Comparison of ENCODE assay signal across 12 mouse cellular contexts in the genomic region with DNA sequence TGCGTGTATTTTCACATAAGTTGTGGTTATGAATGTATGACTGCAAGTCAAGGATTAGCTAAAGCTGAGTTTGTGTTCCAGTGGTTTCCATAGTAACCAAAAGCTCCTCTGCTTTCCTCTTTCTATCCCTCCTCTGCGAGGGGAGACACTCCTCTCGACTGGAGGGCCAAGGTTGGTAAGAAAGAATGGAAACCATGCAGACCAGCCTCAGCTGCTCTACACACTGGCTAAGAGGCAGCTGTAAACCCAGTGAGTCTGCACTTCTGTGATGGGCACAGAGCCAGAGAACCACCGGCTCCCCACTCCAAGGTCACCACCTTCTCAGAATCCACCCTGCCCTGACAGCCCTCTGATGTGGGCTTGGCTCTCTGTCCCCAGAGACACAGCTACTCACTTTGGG. TPM values are rescaled to one million over a fixed set of nuclear protein-coding genes. Genes with fewer than 3 reads are reported as not detected.
DNase-seq lines count a peak whose midpoint lies in the region; ATAC-seq lines count a peak whose summit lies in the region.
"Had no signal": no experiment of that assay in that cellular context is flagged by ENCODE, and none has a peak within 500 bp of the region (broad histone marks: within the 10 kb centered on the region; RNA-seq: fewer than 3 reads in every experiment).

No protein-coding gene starts in this region.

- no peak for DNase-seq in forebrain, embryonic 11.5 days (ENCODE audit: low spot score)
- DNase-seq in retina, postnatal 1 day, result peak; percentile 31
- no peak for DNase-seq in retina, embryonic 14.5 days (ENCODE audit: low spot score)
- DNase-seq in skeletal muscle tissue, adult 2 months (ENCODE audit: low read depth, low spot score), result peak; percentile 12
- DNase-seq in right cerebral cortex, adult 2 months (ENCODE audit: low spot score in 2 of 2), result no peak

- peak; percentile 54; the same call in 1 of the 2 replicates for ATAC-seq in forebrain, embryonic 16.5 days
- ATAC-seq in forebrain, embryonic 11.5 days (replicated peaks; ENCODE audit: low FRiP score), result no peak
- ATAC-seq in heart, embryonic 16.5 days (replicated peaks; ENCODE audit: extremely low read depth, insufficient read depth, low FRiP score), result peak; percentile 90
- ATAC-seq in erythroblast, adult 5-6 weeks (replicated peaks; ENCODE audit: low FRiP score, poor library complexity, severe bottlenecking), result no peak

- 34% methylated on average over 4 of the region's 4 CpGs for WGBS in forebrain, embryonic 16.5 days
- WGBS in forebrain, embryonic 11.5 days, result 48% methylated on average over 4 of the region's 4 CpGs
- 40% methylated on average over 4 of the region's 4 CpGs for WGBS in heart, embryonic 16.5 days

- no peak overlapping the region for H3K4me3 ChIP-seq in forebrain, embryonic 16.5 days (replicated peaks; ENCODE audit: low read length)
- H3K4me3 ChIP-seq in forebrain, embryonic 11.5 days (ENCODE audit: low read depth, low read length), result no peak overlapping the region
- no peak overlapping the region for H3K4me3 ChIP-seq in heart, embryonic 16.5 days (ENCODE audit: low read length)
- H3K4me3 ChIP-seq: embryonic facial prominence, embryonic 12.5 days; liver, embryonic 15.5 days; neural tube, embryonic 12.5 days; stomach, embryonic 15.5 days had no signal

- peaks cover 3% of the 10 kb centered on the region for H3K9me3 ChIP-seq in forebrain, embryonic 16.5 days (ENCODE audit: control insufficient read depth, low read length)
- no peaks in the 10 kb centered on the region for H3K9me3 ChIP-seq in forebrain, embryonic 11.5 days (ENCODE audit: control insufficient read depth, low read length)
- peaks cover 8% of the 10 kb centered on the region for H3K9me3 ChIP-seq in heart, embryonic 16.5 days (replicated peaks; ENCODE audit: control insufficient read depth, low read length)
- H3K9me3 ChIP-seq: embryonic facial prominence, embryonic 12.5 days; liver, embryonic 15.5 days; stomach, embryonic 15.5 days had no signal

- no peak overlapping the region for H3K9ac ChIP-seq in forebrain, embryonic 16.5 days (replicated peaks; ENCODE audit: low read depth, low read length)
- no peak overlapping the region for H3K9ac ChIP-seq in forebrain, embryonic 11.5 days (ENCODE audit: low read length)
- no peak overlapping the region for H3K9ac ChIP-seq in heart, embryonic 16.5 days (ENCODE audit: low read length)
- H3K9ac ChIP-seq: embryonic facial prominence, embryonic 12.5 days; liver, embryonic 15.5 days; neural tube, embryonic 12.5 days; stomach, embryonic 15.5 days had no signal

- H3K27me3 ChIP-seq in forebrain, embryonic 16.5 days (replicated peaks; ENCODE audit: control insufficient read depth, insufficient read depth, low read length), result no peaks in the 10 kb centered on the region
- H3K27me3 ChIP-seq in forebrain, embryonic 11.5 days (ENCODE audit: control insufficient read depth, insufficient read depth, low read length), result no peaks in the 10 kb centered on the region
- no peaks in the 10 kb centered on the region for H3K27me3 ChIP-seq in heart, embryonic 16.5 days (ENCODE audit: control insufficient read depth, insufficient read depth, low read length)
- H3K27me3 ChIP-seq: liver, embryonic 15.5 days; neural tube, embryonic 12.5 days; stomach, embryonic 15.5 days had no signal

- H3K4me2 ChIP-seq in forebrain, embryonic 16.5 days (ENCODE audit: low read length), result no peak overlapping the region
- no peak overlapping the region for H3K4me2 ChIP-seq in forebrain, embryonic 11.5 days (ENCODE audit: low read depth, low read length, severe bottlenecking)
- no peak overlapping the region for H3K4me2 ChIP-seq in heart, embryonic 16.5 days (ENCODE audit: low read depth, low read length)
- H3K4me2 ChIP-seq: embryonic facial prominence, embryonic 12.5 days; liver, embryonic 15.5 days; neural tube, embryonic 12.5 days; stomach, embryonic 15.5 days had no signal

- no peak overlapping the region for H3K27ac ChIP-seq in forebrain, embryonic 16.5 days (ENCODE audit: low read length)
- no peak overlapping the region for H3K27ac ChIP-seq in forebrain, embryonic 11.5 days (ENCODE audit: low read depth, low read length)
- peak overlapping the region; percentile 91 for H3K27ac ChIP-seq in heart, embryonic 16.5 days (ENCODE audit: low read length)
- H3K27ac ChIP-seq: embryonic facial prominence, embryonic 12.5 days; liver, embryonic 15.5 days; neural tube, embryonic 12.5 days; stomach, embryonic 15.5 days had no signal

- H3K36me3 ChIP-seq in forebrain, embryonic 16.5 days (ENCODE audit: control insufficient read depth, insufficient read depth), result no peaks in the 10 kb centered on the region
- no peaks in the 10 kb centered on the region for H3K36me3 ChIP-seq in forebrain, embryonic 11.5 days (ENCODE audit: control insufficient read depth, insufficient read depth, low read length)
- no peaks in the 10 kb centered on the region for H3K36me3 ChIP-seq in heart, embryonic 16.5 days (ENCODE audit: control insufficient read depth, insufficient read depth)
- H3K36me3 ChIP-seq: embryonic facial prominence, embryonic 12.5 days; liver, embryonic 15.5 days; neural tube, embryonic 12.5 days; stomach, embryonic 15.5 days had no signal

- peaks cover 17% of the 10 kb centered on the region for H3K4me1 ChIP-seq in forebrain, embryonic 16.5 days (replicated peaks; ENCODE audit: control insufficient read depth, insufficient read depth, low read length)
- H3K4me1 ChIP-seq in forebrain, embryonic 11.5 days (replicated peaks; ENCODE audit: control insufficient read depth, insufficient read depth, low read length), result no peaks in the 10 kb centered on the region
- peaks cover 35% of the 10 kb centered on the region for H3K4me1 ChIP-seq in heart, embryonic 16.5 days (ENCODE audit: control insufficient read depth, insufficient read depth, low read length)
- H3K4me1 ChIP-seq: liver, embryonic 15.5 days; stomach, embryonic 15.5 days had no signal

RNA-seq across cellular contexts. Expression of a gene that starts 28.3 kb away (rescaled TPM):
- polyA plus RNA-seq in forebrain, embryonic 16.5 days (2015; fragmentation: Nextera tagmentation; extraction: Ambion mirVana), result 48.6 and 53.8 TPM in 2 replicates
- polyA plus RNA-seq in forebrain, embryonic 11.5 days (2014; fragmentation: Nextera tagmentation; extraction: Ambion mirVana), result 10.2 and 11.1 TPM in 2 replicates
- polyA plus RNA-seq in heart, embryonic 16.5 days (2015; fragmentation: Nextera tagmentation; extraction: Ambion mirVana), result 8.4 and 9.3 TPM in 2 replicates
- not detected in 2 replicates for total RNA-seq in erythroblast, adult 5-6 weeks (2015; ENCODE audit: low replicate concordance)
- total RNA-seq in erythroblast, adult 5-6 weeks (2017; ENCODE audit: low replicate concordance), result not detected in 2 replicates

Comparison
In these comparisons a context has a peak if more than half of its experiments do, and no peak if none do; other contexts are left out.
1. ATAC-seq: peak in forebrain, embryonic 16.5 days (single experiment) and heart, embryonic 16.5 days (single experiment); none in forebrain, embryonic 11.5 days (single experiment) and erythroblast, adult 5-6 weeks (single experiment).
2. DNase-seq: peak in retina, postnatal 1 day (single experiment) and skeletal muscle tissue, adult 2 months (single experiment); none in forebrain, embryonic 11.5 days (single experiment), retina, embryonic 14.5 days (single experiment) and right cerebral cortex, adult 2 months (0 of 2).